Mouse (Mus musculus) cerebellum, adult 9-10 months (tissue): Measurements from ENCODE around the gene Hspa5.
"Not testable (repeated sequence)": the region's sequence is repeated elsewhere in the genome, so short reads cannot be mapped to it uniquely, and the experiment has no call there.

Source experiments
- DNase-seq: peaks from one replicate; pipeline ENCODE4 v3.0.0; 2022

Gene Hspa5

GRCm38 (mm10) chr2:34772252-34773235 lies 774 bp downstream of the Hspa5 start:
- DNase-seq, result no peak

GRCm38 (mm10) chr2:34773673-34774072 lies 1.9 kb downstream of the Hspa5 start:
- DNase-seq, result no peak

- DNase-seq, result no peak
Measured at GRCm38 (mm10) chr2:34774493-34774892, 2.7 kb downstream of the Hspa5 start.

- no peak for DNase-seq
Measured at GRCm38 (mm10) chr2:34777237-34777868, 5.6 kb downstream of the Hspa5 start.

GRCm38 (mm10) chr2:34783064-34784020 lies 11.6 kb downstream of the Hspa5 start:
- no peak for DNase-seq

GRCm38 (mm10) chr2:34784085-34784484 lies 12.3 kb downstream of the Hspa5 start:
- no peak for DNase-seq

GRCm38 (mm10) chr2:34790282-34790681 lies 18.5 kb downstream of the Hspa5 start:
- no peak for DNase-seq

GRCm38 (mm10) chr2:34792543-34792942 lies 20.8 kb downstream of the Hspa5 start:
- DNase-seq, result not testable (repeated sequence)

- DNase-seq, result no peak
Measured at GRCm38 (mm10) chr2:34794511-34794910, 22.7 kb downstream of the Hspa5 start.

GRCm38 (mm10) chr2:34795426-34795825 lies 23.7 kb downstream of the Hspa5 start:
- DNase-seq, result no peak

GRCm38 (mm10) chr2:34799357-34800256 lies 27.8 kb downstream of the Hspa5 start, which contains the start of gene Rabepk:
Gene Rabepk (minus strand): TSS chr2:34799912.
- peak; percentile 80 for DNase-seq

- peak; percentile 47 for DNase-seq
Measured at GRCm38 (mm10) chr2:34800371-34800770, 28.6 kb downstream of the Hspa5 start.

- DNase-seq, result peak; percentile 98
Measured at GRCm38 (mm10) chr2:34801516-34802482, 30.0 kb downstream of the Hspa5 start.

- peak; percentile 63 for DNase-seq
Measured at GRCm38 (mm10) chr2:34802565-34803245, 30.9 kb downstream of the Hspa5 start.

- DNase-seq, result peak; percentile 60
Measured at GRCm38 (mm10) chr2:34803746-34804145, 32.0 kb downstream of the Hspa5 start.

- DNase-seq, result peak; percentile 43
Measured at GRCm38 (mm10) chr2:34804172-34804571, 32.4 kb downstream of the Hspa5 start.

- DNase-seq, result peak; percentile 41
Measured at GRCm38 (mm10) chr2:34804815-34805214, 33.0 kb downstream of the Hspa5 start.

- no peak for DNase-seq
Measured at GRCm38 (mm10) chr2:34805364-34805950, 33.7 kb downstream of the Hspa5 start.

- no peak for DNase-seq
Measured at GRCm38 (mm10) chr2:34808057-34808456, 36.3 kb downstream of the Hspa5 start.
